Mouse (Mus musculus) myocyte (in vitro differentiated cells): ENCODE measurements around the gene Amhr2. TPM values are rescaled to one million over a fixed set of nuclear protein-coding genes. Genes with fewer than 3 reads are reported as not detected.

Experiments
- H3K27me3 ChIP-seq: one replicate; pipeline ENCODE4 v1.6.1; 2011; ENCODE audit not compliant: control insufficient read depth, insufficient read depth, insufficient read length
- H3K36me3 ChIP-seq: one replicate; pipeline ENCODE4 v1.6.1; 2011; ENCODE audit not compliant: control insufficient read depth, insufficient read depth
- H3K4me2 ChIP-seq: one replicate; pipeline ENCODE4 v1.6.1; 2011; ENCODE audit warnings: low read depth, control low read depth
- H3K4me3 ChIP-seq: one replicate; pipeline ENCODE4 v1.5.1; 2011; ENCODE audit warnings: mild to moderate bottlenecking, control low read depth, moderate library complexity
- H3K79me2 ChIP-seq: one replicate; pipeline ENCODE4 v1.6.1; 2011; ENCODE audit not compliant: control insufficient read depth, insufficient read depth
- H3ac ChIP-seq: one replicate; pipeline ENCODE4 v1.6.1; 2011; ENCODE audit not compliant: control insufficient read depth, insufficient read length
- CEBPB ChIP-seq: IDR thresholded peaks from 2 replicates; pipeline ENCODE4 v1.6.1; 2011; ENCODE audit warnings: mild to moderate bottlenecking, moderate library complexity; ENCODE audit not compliant: poor library complexity, insufficient read depth, severe bottlenecking
- E2F4 ChIP-seq: IDR thresholded peaks from one replicate; pipeline ENCODE4 v1.6.1; 2011; ENCODE audit warnings: mild to moderate bottlenecking, control low read depth, moderate library complexity; ENCODE audit not compliant: insufficient read depth
- MAX ChIP-seq: IDR thresholded peaks from one replicate; pipeline ENCODE4 v1.6.1; 2011; ENCODE audit warnings: low read depth, mild to moderate bottlenecking, control low read depth
- MYOD1 ChIP-seq, 3 experiments: IDR thresholded peaks; one replicate each; pipeline ENCODE4 v1.6.1; 2011; ENCODE audit warnings: control low read depth in 2 of 3, low read depth in 2 of 3, mild to moderate bottlenecking in 2 of 3, moderate library complexity in 1 of 3; ENCODE audit not compliant: insufficient read length in 2 of 3, control insufficient read depth in 1 of 3
- MYOG ChIP-seq, 3 experiments: IDR thresholded peaks; one replicate each; pipeline ENCODE4 v1.6.1; 2011; ENCODE audit warnings: control low read depth in 2 of 3, low read depth in 2 of 3, mild to moderate bottlenecking in 2 of 3; ENCODE audit not compliant: insufficient read length in 2 of 3, control insufficient read depth in 1 of 3, insufficient read depth in 1 of 3
- POLR2A ChIP-seq: IDR thresholded peaks from one replicate; pipeline ENCODE4 v1.6.1; 2011; ENCODE audit warnings: low read depth, mild to moderate bottlenecking, control low read depth, moderate library complexity; ENCODE audit not compliant: insufficient read length
- POLR2AphosphoS2 ChIP-seq: IDR thresholded peaks from one replicate; pipeline ENCODE4 v1.6.1; 2011; ENCODE audit warnings: low read depth, control low read depth; ENCODE audit not compliant: insufficient read length
- REST ChIP-seq: IDR thresholded peaks from one replicate; pipeline ENCODE4 v1.6.1; 2011; ENCODE audit warnings: mild to moderate bottlenecking, control low read depth, moderate library complexity; ENCODE audit not compliant: insufficient read depth, insufficient read length
- SRF ChIP-seq: IDR thresholded peaks from one replicate; pipeline ENCODE4 v1.6.1; 2011; ENCODE audit warnings: low read depth; ENCODE audit not compliant: control insufficient read depth, insufficient read length
- TCF12 ChIP-seq: IDR thresholded peaks from one replicate; pipeline ENCODE4 v1.6.1; 2011; ENCODE audit warnings: mild to moderate bottlenecking, control low read depth; ENCODE audit not compliant: poor library complexity, insufficient read depth, severe bottlenecking
- TCF3 ChIP-seq: IDR thresholded peaks from one replicate; pipeline ENCODE4 v1.6.1; 2011; ENCODE audit warnings: low read depth, control low read depth; ENCODE audit not compliant: insufficient read length
- USF1 ChIP-seq: IDR thresholded peaks from one replicate; pipeline ENCODE4 v1.6.1; 2011; ENCODE audit warnings: low read depth, mild to moderate bottlenecking, control low read depth, moderate library complexity
- polyA plus RNA-seq: library from polyadenylated mRNA; unstranded; fragments of >200 nt; fragmentation: generic; extraction: Trizol; gene quantifications from one replicate; pipeline ENCODE4 v1.2.1, GENCODE M21; 2012; ENCODE audit warnings: missing spikeins

Gene Amhr2
- polyA plus RNA-seq, 1 experiment, result 0.32 TPM

DNA sequence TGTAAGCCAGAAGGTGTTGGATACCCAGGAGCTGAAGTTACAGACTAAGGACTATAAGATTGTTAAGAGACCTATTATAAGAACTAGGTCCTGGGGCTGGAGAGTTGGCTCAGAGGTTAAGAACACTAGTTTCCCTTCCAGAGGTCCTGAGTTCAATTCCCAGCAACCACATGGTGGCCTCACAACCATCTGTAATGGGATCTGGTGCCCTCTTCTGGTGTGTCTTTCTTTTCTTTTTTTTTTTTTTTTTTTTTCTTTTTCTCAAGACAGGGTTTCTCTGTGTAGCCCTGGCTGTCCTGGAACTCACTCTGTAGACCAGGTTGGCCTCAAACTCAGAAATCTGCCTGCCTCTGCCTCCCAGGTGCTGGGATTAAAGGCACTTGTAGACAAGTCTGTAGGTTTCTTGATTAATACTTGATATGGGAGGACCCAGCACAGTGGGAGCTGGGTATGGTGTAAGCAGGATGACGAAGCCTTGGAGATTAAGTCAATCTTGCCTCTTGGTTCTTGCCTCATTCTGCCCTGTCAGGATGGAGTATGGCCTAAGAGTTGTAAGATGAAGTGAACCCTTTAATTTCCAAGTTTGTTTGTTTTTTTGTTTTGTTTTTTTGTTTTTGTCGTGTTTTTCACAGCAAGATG, 21.4 kb upstream of the Amhr2 start:
- no peaks in the 10 kb centered on the region for H3K27me3 ChIP-seq
- no peak overlapping the region for H3K4me3 ChIP-seq
- TF ChIP-seq SRF, result no peak
- no peak for TF ChIP-seq REST
- TF ChIP-seq USF1, result no peak
- no peak for TF ChIP-seq TCF3
- no peak for TF ChIP-seq MYOD1 (IDR thresholded peaks at IDR 0.05; ENCODE audit: control insufficient read depth in 1 of 3, insufficient read length in 2 of 3, low read depth in 2 of 3)
- TF ChIP-seq POLR2A, result no peak
- TF ChIP-seq CEBPB, result no peak
- no peak for TF ChIP-seq E2F4
- no peak for TF ChIP-seq MYOG (IDR thresholded peaks at IDR 0.05; ENCODE audit: control insufficient read depth in 1 of 3, insufficient read depth in 1 of 3, insufficient read length in 2 of 3, low read depth in 2 of 3)
- TF ChIP-seq MAX, result no peak
- no peak for TF ChIP-seq TCF12
- peaks cover 49% of the 10 kb centered on the region for H3K36me3 ChIP-seq
- H3K4me2 ChIP-seq, result no peak overlapping the region
- H3ac ChIP-seq, result no peak overlapping the region
- peaks cover 58% of the 10 kb centered on the region for H3K79me2 ChIP-seq

- Histone ChIP-seq H3ac (no peak overlapping the region), H3K79me2 (peaks cover 49% of the 10 kb centered on the region), H3K36me3 (peaks cover 49% of the 10 kb centered on the region), H3K27me3 (no peaks in the 10 kb centered on the region), H3K4me3 (no peak overlapping the region), H3K4me2 (no peak overlapping the region)
- TF ChIP-seq MYOG (IDR thresholded peaks at IDR 0.05; ENCODE audit: control insufficient read depth in 1 of 3, insufficient read depth in 1 of 3, insufficient read length in 2 of 3, low read depth in 2 of 3), result no peak
- no peak for TF ChIP-seq POLR2A
- no peak for TF ChIP-seq E2F4
- no peak for TF ChIP-seq USF1
- TF ChIP-seq POLR2AphosphoS2, result no peak
- TF ChIP-seq CEBPB, result no peak
- no peak for TF ChIP-seq TCF3
- TF ChIP-seq REST, result no peak
Observed at GRCm38 (mm10) chr15:102424657-102425056, 20.5 kb upstream of the Amhr2 start.

DNA sequence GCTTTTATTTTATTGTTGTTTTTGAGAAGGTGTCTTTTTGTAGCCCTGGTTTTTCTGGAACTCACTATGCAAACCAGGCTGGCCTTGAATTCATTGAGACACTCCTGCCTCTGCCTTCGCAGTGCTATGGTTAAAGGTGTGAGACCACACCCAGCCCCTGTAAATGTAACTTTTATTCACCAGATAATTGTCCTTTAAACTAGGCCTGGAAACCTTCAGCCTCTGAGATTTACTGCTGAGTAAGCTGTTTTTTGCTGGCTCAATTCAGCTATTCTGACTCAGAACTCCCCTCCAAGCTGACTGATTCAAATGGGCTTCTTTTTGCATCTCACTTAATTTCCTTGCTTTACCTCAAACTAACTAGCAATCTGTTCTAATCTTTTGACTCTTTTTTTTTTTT, 18.2 kb upstream of the Amhr2 start:
- no peak for TF ChIP-seq TCF3
- TF ChIP-seq E2F4, result no peak
- no peak for TF ChIP-seq SRF
- no peak for TF ChIP-seq MYOD1 (IDR thresholded peaks at IDR 0.05; ENCODE audit: control insufficient read depth in 1 of 3, insufficient read length in 2 of 3, low read depth in 2 of 3)
- TF ChIP-seq MAX, result no peak
- TF ChIP-seq MYOG (IDR thresholded peaks at IDR 0.05; ENCODE audit: control insufficient read depth in 1 of 3, insufficient read depth in 1 of 3, insufficient read length in 2 of 3, low read depth in 2 of 3), result no peak
- TF ChIP-seq POLR2A, result no peak
- no peak for TF ChIP-seq REST
- no peak for TF ChIP-seq USF1
- TF ChIP-seq TCF12, result no peak
- no peak for TF ChIP-seq CEBPB
- no peak for TF ChIP-seq POLR2AphosphoS2
- Histone ChIP-seq H3K4me2 (no peak overlapping the region), H3K79me2 (peaks cover 31% of the 10 kb centered on the region), H3K27me3 (no peaks in the 10 kb centered on the region), H3ac (no peak overlapping the region), H3K4me3 (no peak overlapping the region), H3K36me3 (peaks cover 68% of the 10 kb centered on the region)

DNA sequence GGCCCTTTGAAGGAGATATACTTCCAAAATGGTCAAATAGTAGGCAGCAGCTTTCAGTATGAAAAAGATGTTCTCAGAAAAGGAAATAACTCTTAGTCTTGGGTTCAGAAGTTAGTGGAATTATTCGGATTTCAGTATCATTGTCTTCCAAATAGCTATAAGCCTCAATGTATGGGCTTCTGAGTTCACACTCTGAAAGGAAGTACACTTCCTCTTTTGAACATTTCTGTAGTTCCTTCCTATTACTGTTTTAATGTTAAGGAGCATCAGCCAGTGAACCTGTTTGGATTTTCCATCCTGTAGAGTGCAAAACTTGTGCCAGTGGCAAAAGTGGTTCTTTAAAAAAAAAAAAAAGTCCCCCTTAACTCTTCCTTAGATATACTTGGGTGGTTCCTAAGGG, 13.1 kb upstream of the Amhr2 start:
- Histone ChIP-seq H3ac (no peak overlapping the region), H3K79me2 (no peaks in the 10 kb centered on the region), H3K27me3 (no peaks in the 10 kb centered on the region), H3K4me2 (no peak overlapping the region), H3K4me3 (no peak overlapping the region), H3K36me3 (peaks cover 88% of the 10 kb centered on the region)
- TF ChIP-seq POLR2AphosphoS2 (no peak), E2F4 (no peak), TCF12 (no peak), MAX (no peak)

- H3ac ChIP-seq, result no peak overlapping the region
- no peak for TF ChIP-seq TCF12
- H3K79me2 ChIP-seq, result no peaks in the 10 kb centered on the region
- H3K27me3 ChIP-seq, result no peaks in the 10 kb centered on the region
- no peak overlapping the region for H3K4me2 ChIP-seq
- H3K36me3 ChIP-seq, result peaks cover 80% of the 10 kb centered on the region
- H3K4me3 ChIP-seq, result no peak overlapping the region
Observed at GRCm38 (mm10) chr15:102433173-102433572, 12.0 kb upstream of the Amhr2 start.
